Mouse (Mus musculus) small intestine, adult 2 months (tissue): ENCODE data around the gene Moxd1. TPM values are rescaled to one million over a fixed set of nuclear protein-coding genes. Genes with fewer than 3 reads are reported as not detected.

ENCODE experiments used
- H3K27ac ChIP-seq: fragments of 200-500 bp; 2 replicates; pipeline ENCODE4 v1.5.1; 2012; ENCODE audit warnings: low read depth, low read length, control low read depth, inconsistent platforms; ENCODE audit not compliant: insufficient read depth
- H3K27me3 ChIP-seq: fragments of 200-500 bp; 2 replicates; pipeline ENCODE4 v1.6.1; 2012; ENCODE audit warnings: mild to moderate bottlenecking, moderate library complexity, low read length, inconsistent platforms; ENCODE audit not compliant: control insufficient read depth, insufficient read depth
- H3K36me3 ChIP-seq: fragments of 200-500 bp; 2 replicates; pipeline ENCODE4 v1.6.1; 2012; ENCODE audit warnings: mild to moderate bottlenecking, low read length, control low read depth, inconsistent platforms; ENCODE audit not compliant: control insufficient read depth, insufficient read depth
- H3K4me1 ChIP-seq: fragments of 200-500 bp; 2 replicates; pipeline ENCODE4 v1.6.1; 2012; ENCODE audit warnings: low read length, inconsistent platforms, mixed read lengths; ENCODE audit not compliant: control insufficient read depth, insufficient read depth, insufficient read length
- H3K4me3 ChIP-seq: fragments of 200-500 bp; 2 replicates; pipeline ENCODE4 v1.5.1; 2012; ENCODE audit warnings: low read depth, mild to moderate bottlenecking, control low read depth, inconsistent platforms, low read length, moderate library complexity
- CTCF ChIP-seq: fragments of 200-500 bp; IDR thresholded peaks from 2 replicates; pipeline ENCODE4 v1.5.1; 2012; ENCODE audit warnings: low read depth, mild to moderate bottlenecking, control low read depth, inconsistent platforms, low read length, moderate library complexity, mixed read lengths; ENCODE audit not compliant: insufficient replicate concordance, insufficient read length; ENCODE audit errors: extremely low read depth
- POLR2A ChIP-seq: fragments of 200-500 bp; IDR thresholded peaks from 2 replicates; pipeline ENCODE4 v1.6.1; 2012; ENCODE audit warnings: low read depth, mild to moderate bottlenecking, control low read depth, inconsistent platforms, low read length, moderate library complexity
- WGBS: fragments of 180-500 bp; shearing (Covaris S2); methylation state at CpG from one replicate; pipeline ENCODE4 v1.1.7; 2018; 5-methylcytosine and 5-hydroxymethylcytosine counted together
- polyA plus RNA-seq: library from polyadenylated mRNA; depleted of rRNA; stranded (reverse); fragments of >200 nt; gene quantifications from 2 replicates; pipeline ENCODE4 v1.2.3, GENCODE M21; 2012; rRNA removed

Moxd1 gene
- polyA plus RNA-seq, 1 experiment: 3.5 TPM

GRCm38 (mm10) chr10:24339593-24340143 is 116.4 kb downstream of the Moxd1 start:
- H3K36me3 ChIP-seq: no peaks in the 10 kb centered on the region
- no peak overlapping the region for H3K4me3 ChIP-seq
- no peaks in the 10 kb centered on the region for H3K4me1 ChIP-seq
- no peaks in the 10 kb centered on the region for H3K27me3 ChIP-seq
- WGBS: 54% methylated on average over 10 of the region's 10 CpGs
- no peak overlapping the region for H3K27ac ChIP-seq
- TF ChIP-seq POLR2A (no peak), CTCF (no peak)

- Histone ChIP-seq H3K4me3 (no peak overlapping the region), H3K27ac (no peak overlapping the region), H3K27me3 (no peaks in the 10 kb centered on the region), H3K36me3 (no peaks in the 10 kb centered on the region), H3K4me1 (no peaks in the 10 kb centered on the region)
- 77% methylated on average over 1 of the region's 1 CpGs for whole genome bisulfite sequencing
- no peak for TF ChIP-seq POLR2A
- TF ChIP-seq CTCF: no peak
Observed at GRCm38 (mm10) chr10:24340551-24341213, 117.4 kb downstream of the Moxd1 start.

- no peaks in the 10 kb centered on the region for H3K27me3 ChIP-seq
- no peak overlapping the region for H3K4me3 ChIP-seq
- H3K27ac ChIP-seq: no peak overlapping the region
- TF ChIP-seq POLR2A (no peak), CTCF (no peak)
- no peaks in the 10 kb centered on the region for H3K36me3 ChIP-seq
- H3K4me1 ChIP-seq: no peaks in the 10 kb centered on the region
- WGBS: 86% methylated on average over 6 of the region's 6 CpGs
Observed at GRCm38 (mm10) chr10:24341214-24341589, 117.9 kb downstream of the Moxd1 start.

- H3K36me3 ChIP-seq: no peaks in the 10 kb centered on the region
Observed at GRCm38 (mm10) chr10:24343068-24343467, 119.8 kb downstream of the Moxd1 start.

More at GRCm38 (mm10) chr10:24343068-24343467, 119.8 kb downstream of the Moxd1 start:
- Histone ChIP-seq H3K27me3 (no peaks in the 10 kb centered on the region), H3K27ac (no peak overlapping the region), H3K4me3 (no peak overlapping the region), H3K4me1 (no peaks in the 10 kb centered on the region)
- WGBS: 64% methylated on average over 4 of the region's 4 CpGs
- TF ChIP-seq POLR2A: no peak
- TF ChIP-seq CTCF: no peak

Other genes starting within 250 kb of the Moxd1 start
- not detected in 2 replicates for gene Taar6, start 237.9 kb upstream of the Moxd1 start, polyA plus RNA-seq
- not detected in 2 replicates for gene Taar7a, start 230.0 kb upstream of the Moxd1 start, polyA plus RNA-seq
- gene Taar7b, start 223.6 kb upstream of the Moxd1 start, polyA plus RNA-seq: not detected in 2 replicates
- gene Taar7d, start 196.3 kb upstream of the Moxd1 start, polyA plus RNA-seq: not detected in 2 replicates
- gene Taar7e, start 185.9 kb upstream of the Moxd1 start, polyA plus RNA-seq: not detected in 2 replicates
- gene Taar7f, start 174.0 kb upstream of the Moxd1 start, polyA plus RNA-seq: not detected in 2 replicates
- gene Taar8a, start 147.0 kb upstream of the Moxd1 start, polyA plus RNA-seq: not detected in 2 replicates
- 0.11 TPM in 1 of 2 replicates, not detected in the other for gene Taar8b, start 131.2 kb upstream of the Moxd1 start, polyA plus RNA-seq
- 0.13 TPM in 1 of 2 replicates, not detected in the other for gene Taar8c, start 121.6 kb upstream of the Moxd1 start, polyA plus RNA-seq
- not detected in 2 replicates for gene Taar9, start 114.0 kb upstream of the Moxd1 start, polyA plus RNA-seq
- 41.2 and 59.9 TPM in 2 replicates for gene Stx7, start 74.2 kb upstream of the Moxd1 start, polyA plus RNA-seq